Mouse (Mus musculus) MEL (cell line): ENCODE results near the gene Erich4.

Source experiments
- CTCF ChIP-seq, 3 experiments: IDR thresholded peaks in 2 of 3; conservative IDR thresholded peaks in 1 of 3; 2 replicates each; pipeline ENCODE4 v1.5.1; 2011 to 2012; ENCODE audit warnings: low read length in 3 of 3, low read depth in 2 of 3, mild to moderate bottlenecking in 2 of 3, improper control_type of control experiment in 1 of 3, inconsistent platforms in 1 of 3, mixed read lengths in 1 of 3, moderate library complexity in 1 of 3; ENCODE audit not compliant: control insufficient read depth in 1 of 3, insufficient read depth in 1 of 3, poor library complexity in 1 of 3, severe bottlenecking in 1 of 3
- MAZ ChIP-seq: IDR thresholded peaks from 2 replicates; pipeline ENCODE4 v1.6.1; 2012; ENCODE audit warnings: low read depth, mild to moderate bottlenecking, inconsistent platforms, low read length, improper control_type of control experiment
- POLR2A ChIP-seq, 2 experiments: IDR thresholded peaks; 2 replicates each; pipeline ENCODE4 v1.6.1; 2011 to 2012; ENCODE audit warnings: low read length in 2 of 2, mild to moderate bottlenecking in 2 of 2, control low read depth in 1 of 2, improper control_type of control experiment in 1 of 2, low read depth in 1 of 2, moderate library complexity in 1 of 2; ENCODE audit not compliant: control insufficient read depth in 1 of 2, insufficient read depth in 1 of 2, poor library complexity in 1 of 2
- POLR2AphosphoS5 ChIP-seq: IDR thresholded peaks from 2 replicates; pipeline ENCODE4 v1.6.1; 2012; ENCODE audit warnings: low read depth, borderline replicate concordance, mild to moderate bottlenecking, inconsistent platforms, low read length, moderate library complexity, mixed read lengths

DNA sequence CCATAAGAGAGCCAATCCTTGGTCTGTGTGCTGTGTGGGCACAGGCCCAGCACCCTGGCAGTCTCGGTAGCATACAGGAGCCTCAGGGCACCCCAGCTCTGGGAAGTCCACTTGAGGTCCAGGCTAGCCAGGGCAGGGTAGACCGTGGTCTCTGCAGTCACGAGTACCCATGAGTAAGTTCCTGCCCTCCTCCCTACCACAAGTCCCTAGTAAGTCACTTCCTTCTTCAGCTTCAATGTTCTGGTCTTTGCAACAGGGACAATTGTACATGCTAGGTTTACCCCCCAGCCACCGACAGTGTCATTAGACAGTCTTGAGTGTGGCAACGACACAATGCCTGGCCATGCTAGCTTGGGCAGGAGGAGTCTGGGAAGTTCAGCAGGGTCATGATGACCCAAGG, 17.0 kb upstream of the Erich4 start:
- TF ChIP-seq POLR2AphosphoS5, result no peak
- no peak for TF ChIP-seq POLR2A (IDR thresholded peaks at IDR 0.05; ENCODE audit: control insufficient read depth in 1 of 2, insufficient read depth in 1 of 2, low read depth in 1 of 2, low read length in 2 of 2, poor library complexity in 1 of 2)
- TF ChIP-seq CTCF (IDR thresholded peaks at IDR 0.05 in 2 of 3, conservative IDR thresholded peaks at IDR 0.05 in 1 of 3; ENCODE audit: control insufficient read depth in 1 of 3, insufficient read depth in 1 of 3, low read depth in 2 of 3, low read length in 3 of 3, poor library complexity in 1 of 3, severe bottlenecking in 1 of 3), result no peak
- TF ChIP-seq MAZ, result no peak
